Mouse (Mus musculus): ENCODE results near the gene Gm10570. TPM values are rescaled to one million over a fixed set of nuclear protein-coding genes. Genes with fewer than 3 reads are reported as not detected.

Gene Gm10570
- total and polyA plus RNA-seq, 3 experiments = 0.27 TPM; not detected in 2

GRCm38 (mm10) chr4:130267069-130267468 lies 41.4 kb downstream of the Gm10570 start:
- no peak for DNase-seq
- H3K36me3 ChIP-seq (ENCODE audit: control insufficient read depth, insufficient read depth, low read length) = no peaks in the 10 kb centered on the region
- no peak overlapping the region for H3K9ac ChIP-seq (ENCODE audit: low read depth, low read length)
- no peaks in the 10 kb centered on the region; the same call in 1 of the 2 replicates for H3K27me3 ChIP-seq (ENCODE audit: control insufficient read depth, insufficient read depth, low read length)
- intact Hi-C loops (cut with DNase I) = no loop called here
- H3K4me1 ChIP-seq (ENCODE audit: control insufficient read depth, insufficient read depth, low read length) = no peaks in the 10 kb centered on the region
- 82% methylated on average over 7 of the region's 7 CpGs for WGBS
- no peak for TF ChIP-seq EP300 (IDR thresholded peaks at IDR 0.05; ENCODE audit: insufficient read depth, low read depth, low read length)
- TF ChIP-seq POLR2A (IDR thresholded peaks at IDR 0.05; ENCODE audit: insufficient read depth, low read depth, low read length) = no peak
- TF ChIP-seq CTCF (IDR thresholded peaks at IDR 0.05) = no peak
- H3K4me3 ChIP-seq = no peak overlapping the region
- H3K27ac ChIP-seq = no peak overlapping the region
- no peaks in the 10 kb centered on the region for H3K79me2 ChIP-seq (replicated peaks; ENCODE audit: control insufficient read depth, insufficient read depth, low read length)

GRCm38 (mm10) chr4:130266601-130267000 lies 41.9 kb downstream of the Gm10570 start:
- no peak overlapping the region for H3K27ac ChIP-seq
- H3K4me3 ChIP-seq = no peak overlapping the region
- H3K4me1 ChIP-seq (ENCODE audit: control insufficient read depth, insufficient read depth, low read length) = no peaks in the 10 kb centered on the region
- no peak for TF ChIP-seq CTCF (IDR thresholded peaks at IDR 0.05)
- no peak for TF ChIP-seq EP300 (IDR thresholded peaks at IDR 0.05; ENCODE audit: insufficient read depth, low read depth, low read length)
- no peak for TF ChIP-seq POLR2A (IDR thresholded peaks at IDR 0.05; ENCODE audit: insufficient read depth, low read depth, low read length)
- H3K79me2 ChIP-seq (replicated peaks; ENCODE audit: control insufficient read depth, insufficient read depth, low read length) = no peaks in the 10 kb centered on the region
- intact Hi-C loops (cut with DNase I) = no loop called here
- no peak overlapping the region for H3K9ac ChIP-seq (ENCODE audit: low read depth, low read length)
- 49% methylated on average over 9 of the region's 9 CpGs for WGBS
- DNase-seq = no peak
- H3K27me3 ChIP-seq (ENCODE audit: control insufficient read depth, insufficient read depth, low read length) = no peaks in the 10 kb centered on the region
- no peaks in the 10 kb centered on the region for H3K36me3 ChIP-seq (ENCODE audit: control insufficient read depth, insufficient read depth, low read length)

- peak; percentile 45 to 78 for DNase-seq
- Histone ChIP-seq H3K9ac (ENCODE audit: low read depth, low read length) (no peak overlapping the region), H3K27ac (no peak overlapping the region), H3K36me3 (ENCODE audit: control insufficient read depth, insufficient read depth, low read length) (no peaks in the 10 kb centered on the region), H3K79me2 (replicated peaks; ENCODE audit: control insufficient read depth, insufficient read depth, low read length) (no peaks in the 10 kb centered on the region), H3K4me3 (no peak overlapping the region), H3K27me3 (ENCODE audit: control insufficient read depth, insufficient read depth, low read length) (no peaks in the 10 kb centered on the region), H3K4me1 (ENCODE audit: control insufficient read depth, insufficient read depth, low read length) (no peaks in the 10 kb centered on the region)
- intact Hi-C loops (cut with DNase I) = loop anchor here (1.0 kb wide), 1 partner anchor 27 kb away; no protein-coding TSS in a partner anchor
- 19% methylated on average over 24 of the region's 24 CpGs for WGBS
- TF ChIP-seq POLR2A (IDR thresholded peaks at IDR 0.05; ENCODE audit: insufficient read depth, low read depth, low read length) (no peak), CTCF (IDR thresholded peaks at IDR 0.05) (peak; percentile 84), EP300 (IDR thresholded peaks at IDR 0.05; ENCODE audit: insufficient read depth, low read depth, low read length) (no peak)
Measured at GRCm38 (mm10) chr4:130264698-130265349, 43.6 kb downstream of the Gm10570 start.

- no peak overlapping the region for H3K4me3 ChIP-seq
- H3K27me3 ChIP-seq (ENCODE audit: control insufficient read depth, insufficient read depth, low read length) = no peaks in the 10 kb centered on the region
- H3K9ac ChIP-seq (ENCODE audit: low read depth, low read length) = no peak overlapping the region
- no peaks in the 10 kb centered on the region for H3K4me1 ChIP-seq (ENCODE audit: control insufficient read depth, insufficient read depth, low read length)
- TF ChIP-seq POLR2A (IDR thresholded peaks at IDR 0.05; ENCODE audit: insufficient read depth, low read depth, low read length) (no peak), EP300 (IDR thresholded peaks at IDR 0.05; ENCODE audit: insufficient read depth, low read depth, low read length) (no peak), CTCF (IDR thresholded peaks at IDR 0.05) (no peak)
- H3K79me2 ChIP-seq (replicated peaks; ENCODE audit: control insufficient read depth, insufficient read depth, low read length) = no peaks in the 10 kb centered on the region
- WGBS = 36% methylated on average over 11 of the region's 11 CpGs
- H3K27ac ChIP-seq = no peak overlapping the region
- no peak for DNase-seq
- H3K36me3 ChIP-seq (ENCODE audit: control insufficient read depth, insufficient read depth, low read length) = no peaks in the 10 kb centered on the region
- intact Hi-C loops (cut with DNase I) = loop anchor here (1.0 kb wide), 1 partner anchor 28 kb away; no protein-coding TSS in a partner anchor
Measured at GRCm38 (mm10) chr4:130264131-130264530, 44.3 kb downstream of the Gm10570 start.

- intact Hi-C loops (cut with DNase I) = no loop called here
- H3K27me3 ChIP-seq (ENCODE audit: control insufficient read depth, insufficient read depth, low read length) = no peaks in the 10 kb centered on the region
- TF ChIP-seq POLR2A (IDR thresholded peaks at IDR 0.05; ENCODE audit: insufficient read depth, low read depth, low read length) = no peak
- TF ChIP-seq EP300 (IDR thresholded peaks at IDR 0.05; ENCODE audit: insufficient read depth, low read depth, low read length) = no peak
- peak; percentile 57 for TF ChIP-seq CTCF (IDR thresholded peaks at IDR 0.05)
- H3K27ac ChIP-seq = no peak overlapping the region
- no peak for DNase-seq
- 30% methylated on average over 5 of the region's 5 CpGs for WGBS
- no peak overlapping the region for H3K9ac ChIP-seq (ENCODE audit: low read depth, low read length)
- H3K36me3 ChIP-seq (ENCODE audit: control insufficient read depth, insufficient read depth, low read length) = no peaks in the 10 kb centered on the region
- H3K4me1 ChIP-seq (ENCODE audit: control insufficient read depth, insufficient read depth, low read length) = no peaks in the 10 kb centered on the region
- H3K79me2 ChIP-seq (replicated peaks; ENCODE audit: control insufficient read depth, insufficient read depth, low read length) = no peaks in the 10 kb centered on the region
- no peak overlapping the region for H3K4me3 ChIP-seq
Measured at GRCm38 (mm10) chr4:130260406-130260805, 48.1 kb downstream of the Gm10570 start.

Other genes starting within 250 kb of the Gm10570 start
- 10 to 100 TPM; 31.4 to 38.0 TPM for gene Pef1, start 206.1 kb downstream of the Gm10570 start, total RNA-seq (2021)
- gene Pef1, start 206.1 kb downstream of the Gm10570 start, polyA plus RNA-seq (2012; rRNA removed) = 59.3 and 63.7 TPM in 2 replicates
- gene Hcrtr1, start 169.3 kb downstream of the Gm10570 start, total RNA-seq (2021) = not detected
- gene Hcrtr1, start 169.3 kb downstream of the Gm10570 start, polyA plus RNA-seq (2012; rRNA removed) = 0.23 and 0.27 TPM in 2 replicates
- gene Tinagl1, start 133.6 kb downstream of the Gm10570 start, total RNA-seq (2021) = 10 to 100 TPM; 56.4 to 68.6 TPM
- gene Tinagl1, start 133.6 kb downstream of the Gm10570 start, polyA plus RNA-seq (2012; rRNA removed) = 61.9 and 84.0 TPM in 2 replicates
- gene Gm853, start 86.3 kb downstream of the Gm10570 start, total RNA-seq (2021) = not detected
- gene Gm853, start 86.3 kb downstream of the Gm10570 start, polyA plus RNA-seq (2012; rRNA removed) = not detected in 2 replicates
- 1 to 10 TPM; 1.8 to 2.8 TPM for gene Serinc2, start 29.5 kb downstream of the Gm10570 start, total RNA-seq (2021)
- gene Serinc2, start 29.5 kb downstream of the Gm10570 start, polyA plus RNA-seq (2012; rRNA removed) = 1.4 and 1.8 TPM in 2 replicates
- 1,000 to 10,000 TPM; 5,566 to 6,234 TPM for gene Fabp3, start 79 bp downstream of the Gm10570 start, total RNA-seq (2021)
- gene Fabp3, start 79 bp downstream of the Gm10570 start, polyA plus RNA-seq (2012; rRNA removed) = 6,657 and 8,958 TPM in 2 replicates
- gene Zcchc17, start 51.3 kb upstream of the Gm10570 start, total RNA-seq (2021) = 10 to 100 TPM; 25.8 to 30.7 TPM
- 15.0 and 25.6 TPM in 2 replicates for gene Zcchc17, start 51.3 kb upstream of the Gm10570 start, polyA plus RNA-seq (2012; rRNA removed)
- gene Snrnp40, start 51.5 kb upstream of the Gm10570 start, total RNA-seq (2021) = 10 to 100 TPM; 14.5 to 14.9 TPM
- gene Snrnp40, start 51.5 kb upstream of the Gm10570 start, polyA plus RNA-seq (2012; rRNA removed) = 15.7 and 22.6 TPM in 2 replicates

Data from heart, adult 2 months (tissue).